In the genomic region with DNA sequence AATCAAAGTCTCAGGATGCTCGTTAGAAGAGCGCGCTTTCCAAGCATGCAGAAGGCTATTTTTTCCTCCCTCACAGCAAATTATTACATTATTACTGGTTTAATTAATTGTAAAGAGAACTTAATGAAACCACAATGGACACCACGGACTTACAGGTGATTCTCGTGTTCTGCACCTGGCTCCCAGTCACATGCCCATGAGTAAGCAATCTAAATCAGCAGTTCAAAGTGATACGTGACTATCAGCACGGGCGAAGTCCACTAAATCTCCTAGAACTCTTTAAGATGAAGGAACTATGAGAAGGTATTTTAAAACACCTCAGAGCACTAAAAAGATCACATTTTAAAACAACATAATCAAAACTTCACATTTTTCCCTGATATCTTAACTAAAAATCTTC, we compare ENCODE assay signal across 18 mouse cellular contexts.
"Had no signal": no experiment of that assay in that cellular context is flagged by ENCODE, and none has a peak within 500 bp of the region (broad histone marks: within the 10 kb centered on the region; RNA-seq: fewer than 3 reads in every experiment).

No protein-coding gene starts in this region.

- H3K27me3 ChIP-seq: liver, embryonic 12.5 days; midbrain, embryonic 12.5 days; neural tube, embryonic 12.5 days; stomach, embryonic 15.5 days had no signal

- H3K4me1 ChIP-seq: midbrain, embryonic 10.5 days; midbrain, embryonic 12.5 days; neural tube, embryonic 12.5 days; stomach, embryonic 15.5 days had no signal

- H3K9me3 ChIP-seq: liver, embryonic 12.5 days; midbrain, embryonic 10.5 days; midbrain, embryonic 12.5 days; neural tube, embryonic 12.5 days; stomach, embryonic 15.5 days had no signal

- H3K27ac ChIP-seq: liver, embryonic 14.5 days; midbrain, embryonic 10.5 days; midbrain, embryonic 12.5 days; neural tube, embryonic 12.5 days; stomach, embryonic 15.5 days had no signal

- ATAC-seq: midbrain, embryonic 16.5 days had no signal

- H3K4me2 ChIP-seq: liver, embryonic 12.5 days; lung, embryonic 14.5 days; midbrain, embryonic 12.5 days; neural tube, embryonic 12.5 days; stomach, embryonic 15.5 days had no signal

- H3K9ac ChIP-seq: liver, embryonic 12.5 days; liver, embryonic 14.5 days; lung, embryonic 14.5 days; midbrain, embryonic 12.5 days; neural tube, embryonic 12.5 days; stomach, embryonic 15.5 days had no signal

- H3K4me3 ChIP-seq: liver, embryonic 12.5 days; midbrain, embryonic 10.5 days; midbrain, embryonic 12.5 days; myocyte; neural tube, embryonic 12.5 days; stomach, embryonic 15.5 days had no signal

- DNase-seq: lung, adult 18-20 months; lung, embryonic 14.5 days; lung, postnatal 10 days; lung, postnatal 4 days; midbrain, embryonic 14.5 days; retina, postnatal 1 day; right cerebral cortex, adult 18-20 months; thymus, adult 2 months; thymus, postnatal 25 days; thymus, postnatal 4 days had no signal
